Mouse (Mus musculus): ENCODE measurements at regions not wholly inside any gene's neighbourhood (a gene's known extent, or its start where the extent isn't known, plus 50 kb on each side); places are given as distances from the start of the nearest gene placed in this dataset.

- Histone ChIP-seq H3K36me3 (ENCODE audit: control insufficient read depth, insufficient read depth) (no peaks in the 10 kb centered on the region), H3K27ac (ENCODE audit: low read depth, low read length) (no peak overlapping the region), H3K4me2 (replicated peaks; ENCODE audit: low read depth) (no peak overlapping the region), H3K4me3 (ENCODE audit: low read depth, low read length) (no peak overlapping the region), H3K4me1 (replicated peaks; ENCODE audit: control insufficient read depth, insufficient read depth, low read length) (no peaks in the 10 kb centered on the region), H3K9me3 (ENCODE audit: control insufficient read depth) (no peaks in the 10 kb centered on the region), H3K9ac (ENCODE audit: low read depth, low read length) (no peak overlapping the region), H3K27me3 (replicated peaks; ENCODE audit: control insufficient read depth, insufficient read depth, low read length) (no peaks in the 10 kb centered on the region)
- no peak for TF ChIP-seq CTCF (IDR thresholded peaks at IDR 0.05; ENCODE audit: low read depth)
- WGBS = 83% methylated on average over 3 of the region's 3 CpGs
- ATAC-seq = no peak
Measured at GRCm38 (mm10) chr14:46328064-46328463, 51.1 kb upstream of the Gm15217 start.

Data from intestine, postnatal 0 days (tissue).